Mouse (Mus musculus): ENCODE measurements around the gene Gpr61. TPM values are rescaled to one million over a fixed set of nuclear protein-coding genes. Genes with fewer than 3 reads are reported as not detected.

The Gpr61 gene
- total and polyA plus RNA-seq, 2 experiments from 2014 or later = 0.11 TPM; not detected in 1

GRCm38 (mm10) chr3:108200329-108201323 lies 45.9 kb upstream of the Gpr61 start, which contains the start of gene Cyb561d1:
Gene Cyb561d1, minus strand, starts transcription at chr3:108201212.
- ATAC-seq (ENCODE audit: insufficient read depth, low read depth) (peak; percentile 90), DNase-seq (ENCODE audit: low spot score) (peak; percentile 90)
- H3K4me2 ChIP-seq (ENCODE audit: low read depth, low read length) = peak within 1 kb of the TSS; percentile 77
- no peaks in the 10 kb centered on the region for H3K9me3 ChIP-seq (replicated peaks; ENCODE audit: control insufficient read depth, low read length)
- 3% methylated on average over 44 of the region's 44 CpGs for WGBS
- H3K36me3 ChIP-seq (replicated peaks; ENCODE audit: control insufficient read depth, insufficient read depth, low read length) = peaks cover 18% of the 10 kb centered on the region; the same call in 1 of the 2 replicates
- H3K9ac ChIP-seq (replicated peaks; ENCODE audit: low read depth, low read length) = peak within 1 kb of the TSS; percentile 66
- peak within 1 kb of the TSS; percentile 92 for H3K4me3 ChIP-seq (ENCODE audit: low read depth, low read length)
- peak; percentile 53 for TF ChIP-seq CTCF (IDR thresholded peaks at IDR 0.05; ENCODE audit: low read depth)
- TF ChIP-seq EP300 (IDR thresholded peaks at IDR 0.05; ENCODE audit: low read depth) = peak; percentile 44; the same call in 1 of the 2 replicates
- H3K4me1 ChIP-seq (ENCODE audit: control insufficient read depth, insufficient read depth) = peaks cover 19% of the 10 kb centered on the region
- peak within 1 kb of the TSS; percentile 92 for H3K27ac ChIP-seq (ENCODE audit: low read depth)
- no peaks in the 10 kb centered on the region for H3K27me3 ChIP-seq (ENCODE audit: control insufficient read depth, insufficient read depth, low read length)

DNA sequence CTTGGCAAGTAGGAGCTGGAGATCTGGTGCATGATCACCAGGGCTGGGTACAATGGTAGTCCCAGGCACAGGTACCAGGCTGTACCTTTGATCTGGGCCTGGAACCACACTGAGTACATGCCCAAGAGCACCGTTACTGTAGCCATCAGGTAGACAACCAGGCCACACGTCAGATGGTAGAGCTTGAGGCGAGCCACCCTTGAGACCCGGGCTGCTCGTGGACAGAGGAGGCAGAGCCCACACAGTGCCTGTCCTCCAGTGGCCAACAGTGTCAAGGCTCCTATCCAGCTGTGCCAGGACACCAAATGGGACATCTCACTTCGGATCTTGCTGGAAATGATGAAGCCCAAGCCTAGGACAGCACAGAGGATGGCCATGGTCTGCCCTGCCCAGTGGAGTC lies 44.5 kb upstream of the Gpr61 start:
- no peak for ATAC-seq (ENCODE audit: insufficient read depth, low read depth)
- no peak overlapping the region for H3K4me3 ChIP-seq (ENCODE audit: low read depth, low read length)
- no peak for TF ChIP-seq CTCF (IDR thresholded peaks at IDR 0.05; ENCODE audit: low read depth)
- TF ChIP-seq EP300 (IDR thresholded peaks at IDR 0.05; ENCODE audit: low read depth) = no peak
- 0 out of 2 replicates have a peak overlapping the region, but pooled peaks have one; percentile 77 for H3K4me2 ChIP-seq (ENCODE audit: low read depth, low read length)
- H3K9me3 ChIP-seq (replicated peaks; ENCODE audit: control insufficient read depth, low read length) = no peaks in the 10 kb centered on the region
- peaks cover 21% of the 10 kb centered on the region for H3K4me1 ChIP-seq (ENCODE audit: control insufficient read depth, insufficient read depth)
- H3K36me3 ChIP-seq (replicated peaks; ENCODE audit: control insufficient read depth, insufficient read depth, low read length) = peaks cover 16% of the 10 kb centered on the region; the same call in 1 of the 2 replicates
- H3K27ac ChIP-seq (ENCODE audit: low read depth) = no peak overlapping the region
- no peak for DNase-seq (ENCODE audit: low spot score)
- H3K27me3 ChIP-seq (ENCODE audit: control insufficient read depth, insufficient read depth, low read length) = no peaks in the 10 kb centered on the region
- no peak overlapping the region for H3K9ac ChIP-seq (replicated peaks; ENCODE audit: low read depth, low read length)
- WGBS = 96% methylated on average over 6 of the region's 6 CpGs

DNA sequence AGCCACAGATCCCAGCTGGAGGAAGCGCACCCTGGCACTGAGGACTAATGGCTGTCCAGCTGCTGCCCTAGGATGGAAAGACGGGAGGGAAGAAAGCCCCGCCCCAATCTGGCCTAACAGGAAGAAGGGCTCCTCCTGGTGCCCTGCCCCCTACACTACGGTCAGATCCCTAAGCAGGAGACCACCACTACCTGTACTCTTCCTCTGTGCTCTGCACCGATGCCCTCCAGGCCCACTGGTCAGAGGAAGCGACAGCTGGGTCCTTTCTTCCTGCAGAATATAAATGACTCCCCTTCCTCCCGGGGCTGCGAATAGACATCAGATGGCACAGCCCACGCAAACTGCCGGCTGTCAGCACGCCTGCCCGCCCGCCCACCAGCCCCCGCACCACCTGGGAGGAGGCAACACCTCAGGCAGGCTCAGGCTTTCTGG lies 42.4 kb upstream of the Gpr61 start:
- H3K9me3 ChIP-seq (replicated peaks; ENCODE audit: control insufficient read depth, low read length) = no peaks in the 10 kb centered on the region
- H3K36me3 ChIP-seq (replicated peaks; ENCODE audit: control insufficient read depth, insufficient read depth, low read length) = peaks cover 5% of the 10 kb centered on the region; the same call in 1 of the 2 replicates
- DNase-seq (ENCODE audit: low spot score) = peak; percentile 40
- no peak for ATAC-seq (ENCODE audit: insufficient read depth, low read depth)
- WGBS = 26% methylated on average over 14 of the region's 14 CpGs
- H3K27me3 ChIP-seq (ENCODE audit: control insufficient read depth, insufficient read depth, low read length) = no peaks in the 10 kb centered on the region
- H3K4me3 ChIP-seq (ENCODE audit: low read depth, low read length) = no peak overlapping the region
- TF ChIP-seq EP300 (IDR thresholded peaks at IDR 0.05; ENCODE audit: low read depth) (no peak), CTCF (IDR thresholded peaks at IDR 0.05; ENCODE audit: low read depth) (peak; percentile 8; the same call in 1 of the 2 replicates)
- peak overlapping the region; percentile 41; the same call in 1 of the 2 replicates for H3K9ac ChIP-seq (replicated peaks; ENCODE audit: low read depth, low read length)
- H3K4me2 ChIP-seq (ENCODE audit: low read depth, low read length) = no peak overlapping the region
- peaks cover 21% of the 10 kb centered on the region for H3K4me1 ChIP-seq (ENCODE audit: control insufficient read depth, insufficient read depth)
- H3K27ac ChIP-seq (ENCODE audit: low read depth) = no peak overlapping the region

GRCm38 (mm10) chr3:108195941-108196590 lies 41.4 kb upstream of the Gpr61 start:
- ATAC-seq (ENCODE audit: insufficient read depth, low read depth) (no peak), DNase-seq (ENCODE audit: low spot score) (peak; percentile 30)
- no peaks in the 10 kb centered on the region for H3K9me3 ChIP-seq (replicated peaks; ENCODE audit: control insufficient read depth, low read length)
- H3K27me3 ChIP-seq (ENCODE audit: control insufficient read depth, insufficient read depth, low read length) = no peaks in the 10 kb centered on the region
- no peak overlapping the region for H3K4me2 ChIP-seq (ENCODE audit: low read depth, low read length)
- no peak for TF ChIP-seq CTCF (IDR thresholded peaks at IDR 0.05; ENCODE audit: low read depth)
- TF ChIP-seq EP300 (IDR thresholded peaks at IDR 0.05; ENCODE audit: low read depth) = no peak
- H3K9ac ChIP-seq (replicated peaks; ENCODE audit: low read depth, low read length) = 0 out of 2 replicates have a peak overlapping the region, but pooled peaks have one; percentile 15
- H3K36me3 ChIP-seq (replicated peaks; ENCODE audit: control insufficient read depth, insufficient read depth, low read length) = peaks cover 5% of the 10 kb centered on the region; the same call in 1 of the 2 replicates
- H3K4me1 ChIP-seq (ENCODE audit: control insufficient read depth, insufficient read depth) = peaks cover 21% of the 10 kb centered on the region
- 51% methylated on average over 7 of the region's 7 CpGs for WGBS
- peak overlapping the region; percentile 46; the same call in 1 of the 2 replicates for H3K27ac ChIP-seq (ENCODE audit: low read depth)
- H3K4me3 ChIP-seq (ENCODE audit: low read depth, low read length) = no peak overlapping the region

- ATAC-seq (ENCODE audit: insufficient read depth, low read depth) = no peak
- Histone ChIP-seq H3K27ac (ENCODE audit: low read depth) (no peak overlapping the region), H3K27me3 (ENCODE audit: control insufficient read depth, insufficient read depth, low read length) (no peaks in the 10 kb centered on the region), H3K9ac (replicated peaks; ENCODE audit: low read depth, low read length) (no peak overlapping the region), H3K4me1 (ENCODE audit: control insufficient read depth, insufficient read depth) (peaks cover 21% of the 10 kb centered on the region), H3K9me3 (replicated peaks; ENCODE audit: control insufficient read depth, low read length) (no peaks in the 10 kb centered on the region), H3K4me3 (ENCODE audit: low read depth, low read length) (no peak overlapping the region), H3K36me3 (replicated peaks; ENCODE audit: control insufficient read depth, insufficient read depth, low read length) (peaks cover 5% of the 10 kb centered on the region; the same call in 1 of the 2 replicates), H3K4me2 (ENCODE audit: low read depth, low read length) (no peak overlapping the region)
- TF ChIP-seq EP300 (IDR thresholded peaks at IDR 0.05; ENCODE audit: low read depth) (no peak), CTCF (IDR thresholded peaks at IDR 0.05; ENCODE audit: low read depth) (no peak)
- WGBS = 86% methylated on average over 4 of the region's 4 CpGs
- DNase-seq (ENCODE audit: low spot score) = no peak
These were observed 40.6 kb upstream of the Gpr61 start for GRCm38 (mm10) chr3:108195287-108195686.
